Mouse (Mus musculus) megakaryocyte, embryonic 14.5 days (primary cell): ENCODE results near the gene Wnt16. TPM values are rescaled to one million over a fixed set of nuclear protein-coding genes. Genes with fewer than 3 reads are reported as not detected.

Experiments used
- H3K27me3 ChIP-seq: replicated peaks from 2 replicates; pipeline ENCODE3; 2012; ENCODE audit warnings: inconsistent platforms
- H3K36me3 ChIP-seq: replicated peaks from 2 replicates; pipeline ENCODE3; 2012; ENCODE audit warnings: low read length, inconsistent platforms, mixed read lengths
- H3K4me1 ChIP-seq: 2 replicates; pipeline ENCODE4 v1.6.1; 2012; ENCODE audit warnings: inconsistent platforms
- H3K4me3 ChIP-seq: replicated peaks from 2 replicates; pipeline ENCODE3; 2012; ENCODE audit warnings: moderate library complexity, mild to moderate bottlenecking, inconsistent platforms
- H3K9me3 ChIP-seq: 2 replicates; pipeline ENCODE4 v1.6.1; 2012; ENCODE audit warnings: inconsistent platforms
- FLI1 ChIP-seq: IDR thresholded peaks from 2 replicates; pipeline ENCODE4 v1.6.1; 2012; ENCODE audit warnings: low read length, inconsistent platforms, mixed read lengths
- GATA1 ChIP-seq: IDR thresholded peaks from 3 replicates; pipeline ENCODE4 v1.6.1; 2012; ENCODE audit warnings: mixed read lengths, low read length, inconsistent platforms, borderline replicate concordance
- polyA plus RNA-seq: library from polyadenylated mRNA; stranded (reverse); fragments of >175 nt; gene quantifications from 2 replicates; pipeline ENCODE4 v1.2.3, GENCODE M21; 2012; ENCODE audit warnings: low replicate concordance; ENCODE audit not compliant: insufficient read depth

Wnt16 gene
- polyA plus RNA-seq, 1 experiment, result 0.20 TPM

- H3K4me3 ChIP-seq, result no peak overlapping the region
- no peaks in the 10 kb centered on the region for H3K36me3 ChIP-seq
- H3K9me3 ChIP-seq, result no peaks in the 10 kb centered on the region
- peaks cover 2% of the 10 kb centered on the region for H3K27me3 ChIP-seq
- TF ChIP-seq FLI1, result no peak
- no peak for TF ChIP-seq GATA1
- H3K4me1 ChIP-seq, result no peaks in the 10 kb centered on the region
These were observed 10.1 kb upstream of the Wnt16 start for GRCm38 (mm10) chr6:22277941-22278340.

- H3K9me3 ChIP-seq, result peaks cover 4% of the 10 kb centered on the region; the same call in 1 of the 2 replicates
- no peaks in the 10 kb centered on the region for H3K4me1 ChIP-seq
- TF ChIP-seq FLI1 (no peak), GATA1 (no peak)
- no peaks in the 10 kb centered on the region for H3K36me3 ChIP-seq
- H3K4me3 ChIP-seq, result no peak overlapping the region
- H3K27me3 ChIP-seq, result peaks cover 2% of the 10 kb centered on the region
These were observed 7.7 kb upstream of the Wnt16 start for GRCm38 (mm10) chr6:22280217-22280861.

GRCm38 (mm10) chr6:22282405-22282804 is 5.6 kb upstream of the Wnt16 start:
- Histone ChIP-seq H3K36me3 (no peaks in the 10 kb centered on the region), H3K4me1 (no peaks in the 10 kb centered on the region), H3K9me3 (peaks cover 4% of the 10 kb centered on the region; the same call in 1 of the 2 replicates), H3K4me3 (no peak overlapping the region), H3K27me3 (peaks cover 15% of the 10 kb centered on the region)
- no peak for TF ChIP-seq GATA1
- no peak for TF ChIP-seq FLI1

- H3K4me3 ChIP-seq, result peak overlapping the region; percentile 91
- peaks cover 50% of the 10 kb centered on the region for H3K27me3 ChIP-seq
- H3K36me3 ChIP-seq, result no peaks in the 10 kb centered on the region
- H3K4me1 ChIP-seq, result peaks cover 22% of the 10 kb centered on the region
- peaks cover 4% of the 10 kb centered on the region; the same call in 1 of the 2 replicates for H3K9me3 ChIP-seq
- TF ChIP-seq GATA1 (no peak), FLI1 (no peak)
These were observed 872 bp downstream of the Wnt16 start for GRCm38 (mm10) chr6:22288737-22289460.

GRCm38 (mm10) chr6:22289461-22290021 is 1.5 kb downstream of the Wnt16 start:
- Histone ChIP-seq H3K4me3 (peak overlapping the region; percentile 91), H3K4me1 (peaks cover 22% of the 10 kb centered on the region), H3K36me3 (no peaks in the 10 kb centered on the region), H3K27me3 (peaks cover 50% of the 10 kb centered on the region), H3K9me3 (peaks cover 2% of the 10 kb centered on the region; the same call in 1 of the 2 replicates)
- TF ChIP-seq GATA1 (no peak), FLI1 (no peak)

- Histone ChIP-seq H3K9me3 (no peaks in the 10 kb centered on the region), H3K27me3 (peaks cover 50% of the 10 kb centered on the region), H3K36me3 (no peaks in the 10 kb centered on the region), H3K4me3 (no peak overlapping the region), H3K4me1 (peaks cover 22% of the 10 kb centered on the region)
- TF ChIP-seq FLI1, result no peak
- no peak for TF ChIP-seq GATA1
These were observed 2.8 kb downstream of the Wnt16 start for GRCm38 (mm10) chr6:22290790-22291189.

- Histone ChIP-seq H3K27me3 (peaks cover 40% of the 10 kb centered on the region), H3K4me3 (no peak overlapping the region), H3K36me3 (no peaks in the 10 kb centered on the region), H3K9me3 (no peaks in the 10 kb centered on the region), H3K4me1 (peaks cover 22% of the 10 kb centered on the region)
- TF ChIP-seq FLI1, result no peak
- no peak for TF ChIP-seq GATA1
These were observed 4.0 kb downstream of the Wnt16 start for GRCm38 (mm10) chr6:22292056-22292455.

GRCm38 (mm10) chr6:22293922-22294321 is 5.9 kb downstream of the Wnt16 start:
- Histone ChIP-seq H3K27me3 (peaks cover 22% of the 10 kb centered on the region), H3K4me3 (no peak overlapping the region), H3K9me3 (no peaks in the 10 kb centered on the region), H3K36me3 (no peaks in the 10 kb centered on the region), H3K4me1 (peaks cover 9% of the 10 kb centered on the region)
- TF ChIP-seq FLI1 (no peak), GATA1 (no peak)

- H3K4me1 ChIP-seq, result no peaks in the 10 kb centered on the region
- no peaks in the 10 kb centered on the region for H3K9me3 ChIP-seq
- TF ChIP-seq FLI1 (no peak), GATA1 (no peak)
- peaks cover 2% of the 10 kb centered on the region for H3K27me3 ChIP-seq
- peaks cover under 1% of the 10 kb centered on the region for H3K36me3 ChIP-seq
- H3K4me3 ChIP-seq, result no peak overlapping the region
These were observed 9.0 kb downstream of the Wnt16 start for GRCm38 (mm10) chr6:22297028-22297427.

- TF ChIP-seq FLI1, result no peak
- TF ChIP-seq GATA1, result no peak
- H3K36me3 ChIP-seq, result peaks cover 10% of the 10 kb centered on the region
- peak overlapping the region; percentile 1 for H3K4me3 ChIP-seq
- no peaks in the 10 kb centered on the region for H3K4me1 ChIP-seq
- H3K9me3 ChIP-seq, result no peaks in the 10 kb centered on the region
- no peaks in the 10 kb centered on the region for H3K27me3 ChIP-seq
These were observed 10.0 kb downstream of the Wnt16 start for GRCm38 (mm10) chr6:22298059-22298458.
